17 mouse cellular contexts compared by ENCODE assay signal in genomic region chr4:66523886-66524245, GRCm38 (mm10).
A peak's percentile ranks its signal among the peaks of the same experiment; 100 is the strongest.
DNase-seq lines count a peak whose midpoint lies in the region; ATAC-seq lines count a peak whose summit lies in the region.
"Had no signal": no experiment of that assay in that cellular context is flagged by ENCODE, and none has a peak within 500 bp of the region (broad histone marks: within the 10 kb centered on the region; RNA-seq: fewer than 3 reads in every experiment).

No protein-coding gene starts in this region.

- no peak overlapping the region for H3K4me3 ChIP-seq in embryonic facial prominence, embryonic 14.5 days (ENCODE audit: low read depth, low read length)
- H3K4me3 ChIP-seq in embryonic facial prominence, embryonic 10.5 days: no peak overlapping the region
- H3K4me3 ChIP-seq in midbrain, embryonic 14.5 days (replicated peaks; ENCODE audit: low read depth, low read length): no peak overlapping the region
- H3K4me3 ChIP-seq in midbrain, embryonic 10.5 days: no peak overlapping the region
- H3K4me3 ChIP-seq in forebrain, embryonic 14.5 days (ENCODE audit: low read depth, low read length): no peak overlapping the region
- no peak overlapping the region for H3K4me3 ChIP-seq in neural tube, embryonic 14.5 days (ENCODE audit: low read depth, low read length)
- H3K4me3 ChIP-seq: embryonic facial prominence, embryonic 13.5 days; heart, embryonic 15.5 days; megakaryocyte, embryonic 14.5 days had no signal

- no peak overlapping the region for H3K27ac ChIP-seq in embryonic facial prominence, embryonic 14.5 days (replicated peaks; ENCODE audit: low read depth, low read length)
- no peak overlapping the region for H3K27ac ChIP-seq in embryonic facial prominence, embryonic 10.5 days (replicated peaks)
- H3K27ac ChIP-seq in midbrain, embryonic 14.5 days (replicated peaks; ENCODE audit: low read depth, low read length): 0 out of 2 replicates have a peak overlapping the region, but pooled peaks have one; percentile 32
- H3K27ac ChIP-seq in midbrain, embryonic 10.5 days (replicated peaks): no peak overlapping the region
- H3K27ac ChIP-seq in forebrain, embryonic 14.5 days (ENCODE audit: low read depth, low read length): peak overlapping the region; percentile 27; the same call in 1 of the 2 replicates
- H3K27ac ChIP-seq in neural tube, embryonic 14.5 days (ENCODE audit: low read depth, low read length): peak overlapping the region; percentile 29; the same call in 1 of the 2 replicates
- H3K27ac ChIP-seq: embryonic facial prominence, embryonic 13.5 days; heart, embryonic 15.5 days; stomach, postnatal 0 days had no signal

- peak; percentile 44; the same call in 1 of the 2 replicates for ATAC-seq in embryonic facial prominence, embryonic 14.5 days (ENCODE audit: low read depth)
- ATAC-seq in midbrain, embryonic 14.5 days (ENCODE audit: low FRiP score, low TSS enrichment): peak; percentile 12; the same call in 1 of the 2 replicates
- peak; percentile 46 for ATAC-seq in forebrain, embryonic 14.5 days
- ATAC-seq in neural tube, embryonic 14.5 days (ENCODE audit: low read depth): no peak
- ATAC-seq: intestine, embryonic 16.5 days; liver, postnatal 0 days had no signal

- no peaks in the 10 kb centered on the region for H3K9me3 ChIP-seq in embryonic facial prominence, embryonic 14.5 days (ENCODE audit: control insufficient read depth, low read length)
- H3K9me3 ChIP-seq in embryonic facial prominence, embryonic 10.5 days: no peaks in the 10 kb centered on the region
- H3K9me3 ChIP-seq in midbrain, embryonic 14.5 days (ENCODE audit: control insufficient read depth, low read length): no peaks in the 10 kb centered on the region
- no peaks in the 10 kb centered on the region for H3K9me3 ChIP-seq in midbrain, embryonic 10.5 days (replicated peaks)
- no peaks in the 10 kb centered on the region for H3K9me3 ChIP-seq in forebrain, embryonic 14.5 days (replicated peaks; ENCODE audit: control insufficient read depth, low read length)
- no peaks in the 10 kb centered on the region for H3K9me3 ChIP-seq in neural tube, embryonic 14.5 days (ENCODE audit: control insufficient read depth, low read length)
- H3K9me3 ChIP-seq: embryonic facial prominence, embryonic 13.5 days; heart, embryonic 15.5 days had no signal

- WGBS in embryonic facial prominence, embryonic 14.5 days: 74% methylated on average over 2 of the region's 2 CpGs
- WGBS in embryonic facial prominence, embryonic 10.5 days: 92% methylated on average over 2 of the region's 2 CpGs
- 69% methylated on average over 2 of the region's 2 CpGs for WGBS in midbrain, embryonic 14.5 days
- 84% methylated on average over 2 of the region's 2 CpGs for WGBS in midbrain, embryonic 10.5 days
- WGBS in forebrain, embryonic 14.5 days: 45% methylated on average over 2 of the region's 2 CpGs
- 73% methylated on average over 2 of the region's 2 CpGs for WGBS in neural tube, embryonic 14.5 days

- no peak overlapping the region for H3K9ac ChIP-seq in embryonic facial prominence, embryonic 14.5 days (ENCODE audit: low read depth, low read length)
- no peak overlapping the region for H3K9ac ChIP-seq in midbrain, embryonic 14.5 days (replicated peaks; ENCODE audit: low read length)
- H3K9ac ChIP-seq in forebrain, embryonic 14.5 days (ENCODE audit: low read length): no peak overlapping the region
- no peak overlapping the region for H3K9ac ChIP-seq in neural tube, embryonic 14.5 days (replicated peaks; ENCODE audit: low read depth, low read length)
- H3K9ac ChIP-seq: embryonic facial prominence, embryonic 13.5 days; heart, embryonic 15.5 days; liver, postnatal 0 days had no signal

- H3K4me1 ChIP-seq in embryonic facial prominence, embryonic 14.5 days (ENCODE audit: control insufficient read depth, insufficient read depth, low read length): no peaks in the 10 kb centered on the region
- 0 out of 2 replicates have a peak, but pooled peaks cover 3% of the 10 kb centered on the region for H3K4me1 ChIP-seq in embryonic facial prominence, embryonic 10.5 days
- no peaks in the 10 kb centered on the region for H3K4me1 ChIP-seq in midbrain, embryonic 14.5 days (ENCODE audit: control insufficient read depth, insufficient read depth, low read length)
- H3K4me1 ChIP-seq in midbrain, embryonic 10.5 days: no peaks in the 10 kb centered on the region
- no peaks in the 10 kb centered on the region for H3K4me1 ChIP-seq in forebrain, embryonic 14.5 days (ENCODE audit: control insufficient read depth, insufficient read depth, low read length)
- no peaks in the 10 kb centered on the region for H3K4me1 ChIP-seq in neural tube, embryonic 14.5 days (ENCODE audit: control insufficient read depth, insufficient read depth, low read length)
- H3K4me1 ChIP-seq: embryonic facial prominence, embryonic 13.5 days; megakaryocyte, embryonic 14.5 days had no signal

- H3K36me3 ChIP-seq in embryonic facial prominence, embryonic 14.5 days (ENCODE audit: control insufficient read depth, insufficient read depth, low read length): no peaks in the 10 kb centered on the region
- no peaks in the 10 kb centered on the region for H3K36me3 ChIP-seq in embryonic facial prominence, embryonic 10.5 days (replicated peaks)
- H3K36me3 ChIP-seq in midbrain, embryonic 14.5 days (ENCODE audit: control insufficient read depth, insufficient read depth, low read length): no peaks in the 10 kb centered on the region
- no peaks in the 10 kb centered on the region for H3K36me3 ChIP-seq in midbrain, embryonic 10.5 days
- no peaks in the 10 kb centered on the region for H3K36me3 ChIP-seq in forebrain, embryonic 14.5 days (ENCODE audit: control insufficient read depth, insufficient read depth, low read length)
- no peaks in the 10 kb centered on the region for H3K36me3 ChIP-seq in neural tube, embryonic 14.5 days (ENCODE audit: control insufficient read depth, insufficient read depth, low read length)
- H3K36me3 ChIP-seq: embryonic facial prominence, embryonic 13.5 days; heart, embryonic 15.5 days had no signal

- H3K27me3 ChIP-seq in embryonic facial prominence, embryonic 14.5 days (replicated peaks; ENCODE audit: control insufficient read depth, insufficient read depth, low read length): no peaks in the 10 kb centered on the region
- H3K27me3 ChIP-seq in embryonic facial prominence, embryonic 10.5 days (replicated peaks; ENCODE audit: low read depth, poor library complexity, severe bottlenecking): no peaks in the 10 kb centered on the region
- no peaks in the 10 kb centered on the region for H3K27me3 ChIP-seq in midbrain, embryonic 14.5 days (ENCODE audit: control insufficient read depth, insufficient read depth, low read length)
- no peaks in the 10 kb centered on the region for H3K27me3 ChIP-seq in midbrain, embryonic 10.5 days (ENCODE audit: low read depth, poor library complexity, severe bottlenecking)
- H3K27me3 ChIP-seq in forebrain, embryonic 14.5 days (replicated peaks; ENCODE audit: control insufficient read depth, insufficient read depth, low read length): no peaks in the 10 kb centered on the region
- H3K27me3 ChIP-seq in neural tube, embryonic 14.5 days (ENCODE audit: control insufficient read depth, insufficient read depth, low read length): no peaks in the 10 kb centered on the region
- H3K27me3 ChIP-seq: embryonic facial prominence, embryonic 13.5 days; heart, embryonic 15.5 days; megakaryocyte, embryonic 14.5 days had no signal

- no peak overlapping the region for H3K4me2 ChIP-seq in embryonic facial prominence, embryonic 14.5 days (ENCODE audit: low read depth, low read length)
- H3K4me2 ChIP-seq in midbrain, embryonic 14.5 days (ENCODE audit: low read length): no peak overlapping the region
- H3K4me2 ChIP-seq in forebrain, embryonic 14.5 days (ENCODE audit: low read length): no peak overlapping the region
- no peak overlapping the region for H3K4me2 ChIP-seq in neural tube, embryonic 14.5 days (ENCODE audit: low read depth, low read length)
- H3K4me2 ChIP-seq: embryonic facial prominence, embryonic 13.5 days; heart, embryonic 15.5 days had no signal

- peak; percentile 18 for DNase-seq in embryonic facial prominence, embryonic 14.5 days (ENCODE audit: low spot score)
- DNase-seq in embryonic facial prominence, embryonic 10.5 days (ENCODE audit: low spot score): no peak
- peak; percentile 45 for DNase-seq in midbrain, embryonic 14.5 days
- no peak for DNase-seq in midbrain, embryonic 10.5 days (ENCODE audit: low spot score)
- DNase-seq in forebrain, embryonic 14.5 days (ENCODE audit: low spot score): peak; percentile 78
- no peak for DNase-seq in spleen, postnatal 36 days (ENCODE audit: low spot score in 2 of 2)
- DNase-seq in testis, postnatal 10 days (ENCODE audit: low spot score): no peak
- DNase-seq: adrenal gland, adult 8-10 months; gastrocnemius, postnatal 25 days; thymus, postnatal 14 days had no signal

Comparison
In these comparisons a context has a peak if more than half of its experiments do, and no peak if none do; other contexts are left out.
1. DNase-seq: peak in embryonic facial prominence, embryonic 14.5 days (single experiment), midbrain, embryonic 14.5 days (single experiment) and forebrain, embryonic 14.5 days (single experiment); none in embryonic facial prominence, embryonic 10.5 days (single experiment), midbrain, embryonic 10.5 days (single experiment), spleen, postnatal 36 days (0 of 2) and testis, postnatal 10 days (single experiment).
2. H3K27ac ChIP-seq: peak in midbrain, embryonic 14.5 days (single experiment), forebrain, embryonic 14.5 days (single experiment) and neural tube, embryonic 14.5 days (single experiment); none in embryonic facial prominence, embryonic 14.5 days (single experiment), embryonic facial prominence, embryonic 10.5 days (single experiment) and midbrain, embryonic 10.5 days (single experiment).